Mouse (Mus musculus): ENCODE measurements around the gene Tm7sf2. TPM values are rescaled to one million over a fixed set of nuclear protein-coding genes. Genes with fewer than 3 reads are reported as not detected.
A peak's percentile ranks its signal among the peaks of the same experiment; 100 is the strongest.
"Not testable (repeated sequence)": the region's sequence is repeated elsewhere in the genome, so short reads cannot be mapped to it uniquely, and the experiment has no call there.

Tm7sf2 gene
- total RNA-seq, 2 experiments from 2014 or later, result 27.8 to 28.8 TPM

GRCm38 (mm10) chr19:6046294-6047153, 21.6 kb downstream of the Tm7sf2 start, which contains the start of gene Syvn1:
Gene Syvn1 (plus strand): TSS chr19:6046576.
- peak; percentile 79 to 85 for DNase-seq (ENCODE audit: extremely low spot score in 1 of 2, low spot score in 1 of 2)

- DNase-seq (ENCODE audit: extremely low spot score in 1 of 2, low spot score in 1 of 2), result peak in 1 of 2 experiments; percentile 48
These were observed 22.5 kb downstream of the Tm7sf2 start for GRCm38 (mm10) chr19:6045366-6046293.

- not testable (repeated sequence) for DNase-seq (ENCODE audit: extremely low spot score in 1 of 2, low spot score in 1 of 2)
These were observed 24.1 kb downstream of the Tm7sf2 start for GRCm38 (mm10) chr19:6044102-6044501.

- DNase-seq (ENCODE audit: extremely low spot score in 1 of 2, low spot score in 1 of 2), result no peak
These were observed 25.9 kb downstream of the Tm7sf2 start for GRCm38 (mm10) chr19:6042293-6042692.

GRCm38 (mm10) chr19:6040002-6040401, 28.2 kb downstream of the Tm7sf2 start:
- no peak for DNase-seq (ENCODE audit: extremely low spot score in 1 of 2, low spot score in 1 of 2)

GRCm38 (mm10) chr19:6038326-6038725, 29.8 kb downstream of the Tm7sf2 start:
- no peak for DNase-seq (ENCODE audit: extremely low spot score in 1 of 2, low spot score in 1 of 2)

GRCm38 (mm10) chr19:6037695-6038094, 30.5 kb downstream of the Tm7sf2 start:
- no peak for DNase-seq (ENCODE audit: extremely low spot score in 1 of 2, low spot score in 1 of 2)

- no peak for DNase-seq (ENCODE audit: extremely low spot score in 1 of 2, low spot score in 1 of 2)
These were observed 32.1 kb downstream of the Tm7sf2 start for GRCm38 (mm10) chr19:6035966-6036585.

GRCm38 (mm10) chr19:6030520-6031280, 37.5 kb downstream of the Tm7sf2 start:
- no peak for DNase-seq (ENCODE audit: extremely low spot score in 1 of 2, low spot score in 1 of 2)

GRCm38 (mm10) chr19:6029426-6029825, 38.7 kb downstream of the Tm7sf2 start:
- DNase-seq (ENCODE audit: extremely low spot score in 1 of 2, low spot score in 1 of 2), result no peak

- DNase-seq (ENCODE audit: extremely low spot score in 1 of 2, low spot score in 1 of 2), result no peak
These were observed 39.2 kb downstream of the Tm7sf2 start for GRCm38 (mm10) chr19:6028991-6029390.

- DNase-seq (ENCODE audit: extremely low spot score in 1 of 2, low spot score in 1 of 2), result no peak
These were observed 44.2 kb downstream of the Tm7sf2 start for GRCm38 (mm10) chr19:6023930-6024329.

GRCm38 (mm10) chr19:6023059-6023458, 45.1 kb downstream of the Tm7sf2 start:
- DNase-seq (ENCODE audit: extremely low spot score in 1 of 2, low spot score in 1 of 2), result no peak

- no peak for DNase-seq (ENCODE audit: extremely low spot score in 1 of 2, low spot score in 1 of 2)
These were observed 47.9 kb downstream of the Tm7sf2 start for GRCm38 (mm10) chr19:6020276-6020675.

- peak; percentile 72 to 89 for DNase-seq (ENCODE audit: extremely low spot score in 1 of 2, low spot score in 1 of 2)
These were observed 49.8 kb downstream of the Tm7sf2 start for GRCm38 (mm10) chr19:6018142-6019089.

- DNase-seq (ENCODE audit: extremely low spot score in 1 of 2, low spot score in 1 of 2), result no peak
These were observed 51.6 kb downstream of the Tm7sf2 start for GRCm38 (mm10) chr19:6016532-6016931.

- peak; percentile 50 to 58 for DNase-seq (ENCODE audit: extremely low spot score in 1 of 2, low spot score in 1 of 2)
These were observed 52.5 kb downstream of the Tm7sf2 start, which contains the start of gene Capn1 for GRCm38 (mm10) chr19:6015511-6016315. Gene Capn1 (minus strand): TSS chr19:6015897.

- no peak for DNase-seq (ENCODE audit: extremely low spot score in 1 of 2, low spot score in 1 of 2)
These were observed 53.1 kb downstream of the Tm7sf2 start for GRCm38 (mm10) chr19:6014991-6015510.
